Mouse (Mus musculus) lung, embryonic 16.5 days (tissue): ENCODE data around the gene Rad51b. TPM values are rescaled to one million over a fixed set of nuclear protein-coding genes. Genes with fewer than 3 reads are reported as not detected.
A peak's percentile ranks its signal among the peaks of the same experiment; 100 is the strongest.

Experiments
- ATAC-seq: fragments of 200-750 bp; cut with Nextera tagmentation; 2 replicates; pipeline ENCODE4 v1.8.0; 2017; ENCODE audit warnings: low read depth, mild to moderate bottlenecking, moderate library complexity
- H3K27ac ChIP-seq: fragments of 300-500 bp; sonication (generic); 2 replicates; pipeline ENCODE4 v1.5.1; 2014; ENCODE audit warnings: mild to moderate bottlenecking, control low read depth, low read length
- H3K27me3 ChIP-seq: fragments of 300-500 bp; sonication (generic); 2 replicates; pipeline ENCODE4 v1.6.1; 2014; ENCODE audit warnings: low read depth, low read length, mixed read lengths; ENCODE audit not compliant: control insufficient read depth, insufficient read depth
- H3K36me3 ChIP-seq: fragments of 300-500 bp; sonication (generic); 2 replicates; pipeline ENCODE4 v1.6.1; 2014; ENCODE audit warnings: low read length; ENCODE audit not compliant: control insufficient read depth, insufficient read depth
- H3K4me1 ChIP-seq: fragments of 300-500 bp; sonication (generic); replicated peaks from 2 replicates; pipeline ENCODE4 v1.6.1; 2014; ENCODE audit warnings: low read length, mixed read lengths; ENCODE audit not compliant: control insufficient read depth, insufficient read depth
- H3K4me2 ChIP-seq: fragments of 300-500 bp; sonication (generic); 2 replicates; pipeline ENCODE4 v1.6.1; 2014; ENCODE audit warnings: low read depth, low read length, control low read depth
- H3K4me3 ChIP-seq: fragments of 300-500 bp; sonication (generic); 2 replicates; pipeline ENCODE4 v1.5.1; 2014; ENCODE audit warnings: mild to moderate bottlenecking, low read length, control low read depth
- H3K9ac ChIP-seq: fragments of 300-500 bp; sonication (generic); 2 replicates; pipeline ENCODE4 v1.6.1; 2014; ENCODE audit warnings: low read length, control low read depth
- H3K9me3 ChIP-seq: fragments of 300-500 bp; sonication (generic); 2 replicates; pipeline ENCODE4 v1.6.1; 2016; ENCODE audit warnings: low read length; ENCODE audit not compliant: control insufficient read depth
- WGBS: fragments of 180-500 bp; shearing (Covaris S2); extraction: QIAGEN DNeasy Blood & Tissue Kit; methylation state at CpG from one replicate; pipeline ENCODE4 v1.1.7; 2014; 5-methylcytosine and 5-hydroxymethylcytosine counted together
- polyA plus RNA-seq: library from polyadenylated mRNA; unstranded; fragments of >200 nt; fragmentation: Nextera tagmentation; extraction: Ambion mirVana; gene quantifications from 2 replicates; pipeline ENCODE4 v1.2.1, GENCODE M21; 2015

The Rad51b gene
- polyA plus RNA-seq, 1 experiment from 2014 or later: 7.6 TPM

GRCm38 (mm10) chr12:79292874-79293273, 4.2 kb upstream of the Rad51b start:
- WGBS: 75% methylated on average over 6 of the region's 6 CpGs
- H3K9me3 ChIP-seq: no peaks in the 10 kb centered on the region
- H3K4me1 ChIP-seq: peaks cover 8% of the 10 kb centered on the region
- H3K4me3 ChIP-seq: no peak overlapping the region
- H3K27me3 ChIP-seq: no peaks in the 10 kb centered on the region
- H3K36me3 ChIP-seq: peaks cover 9% of the 10 kb centered on the region
- H3K4me2 ChIP-seq: no peak overlapping the region
- H3K27ac ChIP-seq: no peak overlapping the region
- ATAC-seq: no peak
- no peak overlapping the region for H3K9ac ChIP-seq

GRCm38 (mm10) chr12:79296126-79296816, 811 bp upstream of the Rad51b start, which contains the start of gene Zfyve26:
Gene Zfyve26, minus strand, starts transcription at chr12:79296304.
- H3K9ac ChIP-seq: peak within 1 kb of the TSS; percentile 75
- H3K27ac ChIP-seq: peak within 1 kb of the TSS; percentile 57
- no peaks in the 10 kb centered on the region for H3K9me3 ChIP-seq
- ATAC-seq: peak; percentile 95
- H3K4me3 ChIP-seq: peak within 1 kb of the TSS; percentile 78
- H3K4me2 ChIP-seq: peak within 1 kb of the TSS; percentile 84
- under 1% methylated on average over 29 of the region's 29 CpGs for WGBS
- H3K27me3 ChIP-seq: no peaks in the 10 kb centered on the region
- peaks cover 9% of the 10 kb centered on the region for H3K4me1 ChIP-seq
- H3K36me3 ChIP-seq: no peaks in the 10 kb centered on the region; the same call in 1 of the 2 replicates

GRCm38 (mm10) chr12:79297884-79298636, 978 bp downstream of the Rad51b start:
- Histone ChIP-seq H3K27ac (no peak overlapping the region), H3K27me3 (no peaks in the 10 kb centered on the region), H3K9ac (peak overlapping the region; percentile 74), H3K9me3 (no peaks in the 10 kb centered on the region), H3K4me2 (peak overlapping the region; percentile 84), H3K36me3 (no peaks in the 10 kb centered on the region; the same call in 1 of the 2 replicates), H3K4me3 (peak overlapping the region; percentile 78), H3K4me1 (peaks cover 9% of the 10 kb centered on the region)
- ATAC-seq: no peak
- WGBS: 10% methylated on average over 15 of the region's 15 CpGs

- no peaks in the 10 kb centered on the region for H3K9me3 ChIP-seq
- no peak overlapping the region for H3K27ac ChIP-seq
- H3K4me2 ChIP-seq: no peak overlapping the region
- no peak overlapping the region for H3K9ac ChIP-seq
- H3K27me3 ChIP-seq: no peaks in the 10 kb centered on the region
- WGBS: 57% methylated on average over 9 of the region's 9 CpGs
- no peaks in the 10 kb centered on the region for H3K36me3 ChIP-seq
- no peak overlapping the region for H3K4me3 ChIP-seq
- 0 out of 2 replicates have a peak, but pooled peaks cover 2% of the 10 kb centered on the region for H3K4me1 ChIP-seq
- ATAC-seq: peak; percentile 64
These were observed 4.7 kb downstream of the Rad51b start for GRCm38 (mm10) chr12:79301802-79302201.

- no peaks in the 10 kb centered on the region for H3K4me1 ChIP-seq
- ATAC-seq: no peak
- H3K4me2 ChIP-seq: no peak overlapping the region
- H3K27me3 ChIP-seq: no peaks in the 10 kb centered on the region
- H3K36me3 ChIP-seq: no peaks in the 10 kb centered on the region
- H3K9ac ChIP-seq: no peak overlapping the region
- 48% methylated on average over 1 of the region's 1 CpGs for WGBS
- no peaks in the 10 kb centered on the region for H3K9me3 ChIP-seq
- no peak overlapping the region for H3K4me3 ChIP-seq
- no peak overlapping the region for H3K27ac ChIP-seq
These were observed 8.0 kb downstream of the Rad51b start for GRCm38 (mm10) chr12:79305131-79305530.

GRCm38 (mm10) chr12:79306013-79306412, 8.9 kb downstream of the Rad51b start:
- WGBS: 52% methylated on average over 4 of the region's 4 CpGs
- H3K27me3 ChIP-seq: no peaks in the 10 kb centered on the region
- no peak overlapping the region for H3K4me3 ChIP-seq
- H3K4me2 ChIP-seq: no peak overlapping the region
- H3K36me3 ChIP-seq: no peaks in the 10 kb centered on the region
- H3K27ac ChIP-seq: no peak overlapping the region; the same call in 1 of the 2 replicates
- no peak overlapping the region for H3K9ac ChIP-seq
- no peaks in the 10 kb centered on the region for H3K4me1 ChIP-seq
- no peaks in the 10 kb centered on the region for H3K9me3 ChIP-seq
- peak; percentile 78 for ATAC-seq

GRCm38 (mm10) chr12:79313721-79314120, 16.6 kb downstream of the Rad51b start:
- Histone ChIP-seq H3K27me3 (no peaks in the 10 kb centered on the region), H3K9ac (no peak overlapping the region), H3K36me3 (no peaks in the 10 kb centered on the region), H3K9me3 (no peaks in the 10 kb centered on the region), H3K4me1 (no peaks in the 10 kb centered on the region), H3K4me3 (no peak overlapping the region), H3K27ac (no peak overlapping the region), H3K4me2 (no peak overlapping the region)
- no peak for ATAC-seq
- 87% methylated on average over 4 of the region's 4 CpGs for WGBS

- H3K4me2 ChIP-seq: no peak overlapping the region
- H3K27ac ChIP-seq: no peak overlapping the region
- no peak for ATAC-seq
- H3K9me3 ChIP-seq: no peaks in the 10 kb centered on the region
- H3K36me3 ChIP-seq: no peaks in the 10 kb centered on the region
- H3K4me3 ChIP-seq: no peak overlapping the region
- H3K27me3 ChIP-seq: no peaks in the 10 kb centered on the region
- H3K9ac ChIP-seq: no peak overlapping the region
- WGBS: 32% methylated on average over 5 of the region's 5 CpGs
- H3K4me1 ChIP-seq: no peaks in the 10 kb centered on the region
These were observed 20.3 kb downstream of the Rad51b start for GRCm38 (mm10) chr12:79317339-79317738.

GRCm38 (mm10) chr12:79320895-79321294, 23.8 kb downstream of the Rad51b start:
- Histone ChIP-seq H3K27me3 (no peaks in the 10 kb centered on the region), H3K36me3 (no peaks in the 10 kb centered on the region), H3K9me3 (no peaks in the 10 kb centered on the region), H3K9ac (no peak overlapping the region), H3K4me3 (no peak overlapping the region), H3K4me1 (no peaks in the 10 kb centered on the region), H3K4me2 (no peak overlapping the region), H3K27ac (no peak overlapping the region)
- WGBS: 62% methylated on average over 5 of the region's 5 CpGs
- ATAC-seq: no peak
